In the genomic region with DNA sequence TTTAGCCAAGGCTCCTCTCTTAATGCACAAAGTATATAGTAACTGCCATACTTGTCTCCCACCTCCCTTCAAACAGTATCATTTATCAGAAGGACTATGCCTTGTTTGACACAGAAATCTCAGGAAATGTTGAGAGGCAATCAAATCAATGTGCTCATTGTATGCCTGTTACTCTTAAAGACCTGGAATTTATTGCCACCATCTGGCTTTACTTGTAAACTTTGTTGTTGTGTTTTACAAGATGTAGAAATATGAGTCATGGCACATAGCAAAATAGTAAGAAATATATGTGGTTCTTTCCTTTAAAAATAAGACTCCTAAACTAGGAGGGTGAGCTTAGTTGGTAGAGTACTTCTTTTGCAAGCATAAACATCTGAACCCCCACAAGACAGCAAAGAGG, we compare ENCODE assay signal across 27 mouse cellular contexts.
DNase-seq lines count a peak whose midpoint lies in the region; ATAC-seq and TF ChIP-seq lines count a peak whose summit lies in the region.
"Had no signal": no experiment of that assay in that cellular context is flagged by ENCODE, and none has a peak within 500 bp of the region (broad histone marks: within the 10 kb centered on the region; RNA-seq: fewer than 3 reads in every experiment).

No protein-coding gene starts in this region.

- H3K27me3 ChIP-seq in limb, embryonic 14.5 days (ENCODE audit: control insufficient read depth, insufficient read depth, low read length), result no peaks in the 10 kb centered on the region
- H3K27me3 ChIP-seq: CH12.LX; embryonic facial prominence, embryonic 13.5 days; embryonic facial prominence, embryonic 15.5 days; forebrain, embryonic 13.5 days; forebrain, embryonic 15.5 days had no signal

- no peak for TF ChIP-seq POLR2A in limb, embryonic 14.5 days (IDR thresholded peaks at IDR 0.05; ENCODE audit: borderline replicate concordance, extremely low read depth, insufficient read depth, insufficient read length)

- 0 out of 2 replicates have a peak overlapping the region, but pooled peaks have one; percentile 4 for H3K27ac ChIP-seq in limb, embryonic 14.5 days (replicated peaks; ENCODE audit: low read depth, low read length)
- H3K27ac ChIP-seq: embryonic facial prominence, embryonic 13.5 days; embryonic facial prominence, embryonic 15.5 days; forebrain, embryonic 10.5 days; forebrain, embryonic 13.5 days; forebrain, embryonic 15.5 days had no signal

- no peak overlapping the region for H3K9ac ChIP-seq in limb, embryonic 14.5 days (ENCODE audit: low read depth, low read length, severe bottlenecking)
- H3K9ac ChIP-seq: embryonic facial prominence, embryonic 13.5 days; embryonic facial prominence, embryonic 15.5 days; forebrain, embryonic 13.5 days; forebrain, embryonic 15.5 days had no signal

- no peak overlapping the region for H3K4me3 ChIP-seq in limb, embryonic 14.5 days (replicated peaks; ENCODE audit: low read length)
- H3K4me3 ChIP-seq: embryonic facial prominence, embryonic 13.5 days; embryonic facial prominence, embryonic 15.5 days; erythroblast, embryonic 14.5 days; forebrain, embryonic 10.5 days; forebrain, embryonic 13.5 days; forebrain, embryonic 15.5 days had no signal

- H3K9me3 ChIP-seq in limb, embryonic 14.5 days (ENCODE audit: control insufficient read depth, low read length), result 0 out of 2 replicates have a peak, but pooled peaks cover 4% of the 10 kb centered on the region
- H3K9me3 ChIP-seq: embryonic facial prominence, embryonic 15.5 days; forebrain, embryonic 13.5 days; forebrain, embryonic 15.5 days had no signal

- DNase-seq in 3T3-L1 (ENCODE audit: low read depth, low spot score), result peak; percentile 70
- peak; percentile 62 for DNase-seq in NIH3T3 (ENCODE audit: low read depth)
- peak; percentile 26 for DNase-seq in forelimb bud, embryonic 11.5 days (ENCODE audit: low read depth, low spot score)
- peak; percentile 64 for DNase-seq in limb, embryonic 14.5 days (ENCODE audit: low spot score)
- no peak for DNase-seq in lung, adult 18-20 months
- DNase-seq in retina, postnatal 1 day, result no peak
- no peak for DNase-seq in urinary bladder, postnatal 14 days (ENCODE audit: low spot score)
- DNase-seq: adrenal gland, adult 8-10 months; adrenal gland, postnatal 14 days; adrenal gland, postnatal 36 days; B cell, adult 2 months; cerebellum, adult 11-12 months; cerebellum, adult 2 months; cerebellum, adult 9-11 months; cerebellum, postnatal 14 days; cerebellum, postnatal 36 days; embryo, embryonic 11 days had no signal

- H3K36me3 ChIP-seq in limb, embryonic 14.5 days (ENCODE audit: control insufficient read depth, insufficient read depth, low read length), result no peaks in the 10 kb centered on the region
- H3K36me3 ChIP-seq: embryonic facial prominence, embryonic 13.5 days; embryonic facial prominence, embryonic 15.5 days; forebrain, embryonic 10.5 days; forebrain, embryonic 15.5 days; G1E had no signal

- no peak overlapping the region for H3K4me2 ChIP-seq in limb, embryonic 14.5 days (replicated peaks; ENCODE audit: low read depth, low read length, severe bottlenecking)
- H3K4me2 ChIP-seq: embryonic facial prominence, embryonic 13.5 days; embryonic facial prominence, embryonic 15.5 days; forebrain, embryonic 13.5 days; forebrain, embryonic 15.5 days had no signal

- H3K4me1 ChIP-seq in limb, embryonic 14.5 days (ENCODE audit: control insufficient read depth, insufficient read depth, low read length), result 0 out of 2 replicates have a peak, but pooled peaks cover 7% of the 10 kb centered on the region
- H3K4me1 ChIP-seq: embryonic facial prominence, embryonic 13.5 days; embryonic facial prominence, embryonic 15.5 days; forebrain, embryonic 10.5 days; forebrain, embryonic 13.5 days; forebrain, embryonic 15.5 days had no signal

- ATAC-seq in limb, embryonic 14.5 days (ENCODE audit: low FRiP score, low read depth), result no peak
- ATAC-seq: activated CD4-positive, CD25-positive, alpha-beta regulatory T cell, adult 4 months; CD4-positive, CD25-positive, alpha-beta regulatory T cell, adult 4 months; forebrain, embryonic 13.5 days; forebrain, embryonic 15.5 days had no signal

Comparison
In these comparisons a context has a peak if more than half of its experiments do, and no peak if none do; other contexts are left out.
1. DNase-seq: peak in 3T3-L1 (single experiment), NIH3T3 (single experiment), forelimb bud, embryonic 11.5 days (single experiment) and limb, embryonic 14.5 days (single experiment); none in lung, adult 18-20 months (0 of 2), retina, postnatal 1 day (single experiment) and urinary bladder, postnatal 14 days (single experiment).